Mouse (Mus musculus): ENCODE measurements around the gene Anapc5.
A peak's percentile ranks its signal among the peaks of the same experiment; 100 is the strongest.

- no peak for TF ChIP-seq CTCF (IDR thresholded peaks at IDR 0.05; ENCODE audit: low read depth)
- TF ChIP-seq EP300 (IDR thresholded peaks at IDR 0.05; ENCODE audit: low read depth): 0 out of 2 replicates have a peak, but pooled peaks have one; percentile 45
These were observed 46.2 kb downstream of the Anapc5 start for GRCm38 (mm10) chr5:122774743-122775611.
